Mouse (Mus musculus) MEL (cell line): Measurements from ENCODE around the gene Wwc2. TPM values are rescaled to one million over a fixed set of nuclear protein-coding genes. Genes with fewer than 3 reads are reported as not detected.

Experiments
- DNase-seq: peaks from one replicate; pipeline ENCODE4 v3.0.0; 2011; ENCODE audit warnings: low read depth, low spot score
- H3K27ac ChIP-seq: 2 replicates; pipeline ENCODE4 v1.5.1; 2012; ENCODE audit warnings: low read depth, mild to moderate bottlenecking, control low read depth, low read length, moderate library complexity; ENCODE audit not compliant: control insufficient read depth
- H3K27me3 ChIP-seq, 2 experiments: fragments of 150-350 bp in 1 of 2; sonication (generic) in 1 of 2; 2 replicates each; pipeline ENCODE4 v1.6.1; 2012; ENCODE audit warnings: low read length in 2 of 2, mild to moderate bottlenecking in 2 of 2, improper control_type of control experiment in 1 of 2, moderate library complexity in 1 of 2; ENCODE audit not compliant: insufficient read depth in 2 of 2, control insufficient read depth in 1 of 2
- H3K36me3 ChIP-seq, 2 experiments: 2 replicates each; pipeline ENCODE4 v1.6.1; 2012 to 2014; ENCODE audit warnings: low read length in 2 of 2, improper control_type of control experiment in 1 of 2, inconsistent platforms in 1 of 2, mild to moderate bottlenecking in 1 of 2; ENCODE audit not compliant: insufficient read depth in 2 of 2, control insufficient read depth in 1 of 2
- H3K4me1 ChIP-seq, 2 experiments: fragments of 150-350 bp in 1 of 2; sonication (generic) in 1 of 2; 2 replicates each; pipeline ENCODE4 v1.6.1; 2012; ENCODE audit warnings: low read length in 2 of 2, improper control_type of control experiment in 1 of 2, mild to moderate bottlenecking in 1 of 2; ENCODE audit not compliant: insufficient read depth in 2 of 2, control insufficient read depth in 1 of 2
- H3K4me3 ChIP-seq, 2 experiments: fragments of 150-350 bp in 1 of 2; sonication (generic) in 1 of 2; 2 replicates each; pipeline ENCODE4 v1.5.1; 2012; ENCODE audit warnings: low read depth in 2 of 2, low read length in 2 of 2, mild to moderate bottlenecking in 2 of 2, moderate library complexity in 2 of 2, control low read depth in 1 of 2, improper control_type of control experiment in 1 of 2; ENCODE audit not compliant: control insufficient read depth in 1 of 2, insufficient read depth in 1 of 2
- H3K79me2 ChIP-seq: 2 replicates; pipeline ENCODE4 v1.6.1; 2012; ENCODE audit warnings: mild to moderate bottlenecking, low read length, moderate library complexity; ENCODE audit not compliant: control insufficient read depth, poor library complexity, insufficient read depth
- H3K9ac ChIP-seq: 2 replicates; pipeline ENCODE4 v1.6.1; 2012; ENCODE audit warnings: low read depth, mild to moderate bottlenecking, control low read depth, low read length, moderate library complexity; ENCODE audit not compliant: control insufficient read depth, poor library complexity, severe bottlenecking
- H3K9me3 ChIP-seq: fragments of 150-350 bp; sonication (generic); replicated peaks from 2 replicates; pipeline ENCODE4 v1.6.1; 2012; ENCODE audit warnings: mild to moderate bottlenecking, low read length, improper control_type of control experiment, moderate library complexity; ENCODE audit not compliant: insufficient read depth
- BHLHE40 ChIP-seq: IDR thresholded peaks from 2 replicates; pipeline ENCODE4 v1.6.1; 2012; ENCODE audit warnings: low read depth, mild to moderate bottlenecking, inconsistent platforms, low read length, improper control_type of control experiment, borderline replicate concordance
- CHD1 ChIP-seq: IDR thresholded peaks from 2 replicates; pipeline ENCODE4 v1.6.1; 2012; ENCODE audit warnings: low read depth, mild to moderate bottlenecking, inconsistent platforms, low read length, improper control_type of control experiment
- CTCF ChIP-seq, 3 experiments: IDR thresholded peaks in 2 of 3; conservative IDR thresholded peaks in 1 of 3; 2 replicates each; pipeline ENCODE4 v1.5.1; 2011 to 2012; ENCODE audit warnings: low read length in 3 of 3, low read depth in 2 of 3, mild to moderate bottlenecking in 2 of 3, improper control_type of control experiment in 1 of 3, inconsistent platforms in 1 of 3, mixed read lengths in 1 of 3, moderate library complexity in 1 of 3; ENCODE audit not compliant: control insufficient read depth in 1 of 3, insufficient read depth in 1 of 3, poor library complexity in 1 of 3, severe bottlenecking in 1 of 3
- ELF1 ChIP-seq: IDR thresholded peaks from 2 replicates; pipeline ENCODE4 v1.6.1; 2014; ENCODE audit warnings: low read depth, mild to moderate bottlenecking, inconsistent platforms, low read length, improper control_type of control experiment, moderate library complexity
- HCFC1 ChIP-seq: IDR thresholded peaks from 2 replicates; pipeline ENCODE4 v1.6.1; 2012; ENCODE audit warnings: low read depth, mild to moderate bottlenecking, inconsistent platforms, low read length, improper control_type of control experiment, moderate library complexity
- MEF2A ChIP-seq: IDR thresholded peaks from 2 replicates; pipeline ENCODE4 v1.6.1; 2014; ENCODE audit warnings: low read depth, mild to moderate bottlenecking, inconsistent platforms, low read length, improper control_type of control experiment; ENCODE audit not compliant: poor library complexity, insufficient replicate concordance, severe bottlenecking; ENCODE audit errors: extremely low read depth
- NRF1 ChIP-seq: IDR thresholded peaks from 2 replicates; pipeline ENCODE4 v1.6.1; 2014; ENCODE audit warnings: low read depth, mild to moderate bottlenecking, inconsistent platforms, low read length, improper control_type of control experiment, moderate library complexity; ENCODE audit not compliant: poor library complexity, insufficient read depth, severe bottlenecking
- POLR2AphosphoS2 ChIP-seq: IDR thresholded peaks from 2 replicates; pipeline ENCODE4 v1.6.1; 2011; ENCODE audit warnings: low read length, improper control_type of control experiment
- POLR2AphosphoS5 ChIP-seq: IDR thresholded peaks from 2 replicates; pipeline ENCODE4 v1.6.1; 2012; ENCODE audit warnings: low read depth, borderline replicate concordance, mild to moderate bottlenecking, inconsistent platforms, low read length, moderate library complexity, mixed read lengths
- SIN3A ChIP-seq: IDR thresholded peaks from 2 replicates; pipeline ENCODE4 v1.6.1; 2012; ENCODE audit warnings: low read length, improper control_type of control experiment, inconsistent platforms
- SMC3 ChIP-seq: IDR thresholded peaks from 2 replicates; pipeline ENCODE4 v1.6.1; 2011; ENCODE audit warnings: low read depth, low read length, improper control_type of control experiment
- TCF12 ChIP-seq: IDR thresholded peaks from 2 replicates; pipeline ENCODE4 v1.6.1; 2014; ENCODE audit warnings: low read depth, mild to moderate bottlenecking, inconsistent platforms, low read length, improper control_type of control experiment, moderate library complexity
- ZNF384 ChIP-seq: IDR thresholded peaks from 2 replicates; pipeline ENCODE4 v1.6.1; 2012; ENCODE audit warnings: low read depth, mild to moderate bottlenecking, inconsistent platforms, low read length, improper control_type of control experiment
- polyA plus RNA-seq, 2 experiments: library from polyadenylated mRNA; stranded (reverse) in 1 of 2; unstranded in 1 of 2; fragments of >175 nt in 1 of 2; fragments of >200 nt in 1 of 2; gene quantifications; 2 replicates each; pipeline versions ENCODE4 v1.2.1 to v1.2.4; 2012; ENCODE audit warnings: low replicate concordance in 2 of 2, low read depth in 1 of 2; ENCODE audit not compliant: insufficient read length in 2 of 2, insufficient read depth in 1 of 2, missing spikeins in 1 of 2
- total RNA-seq: library from RNA; depleted of rRNA; stranded (reverse); fragments of 300-350 nt; gene quantifications from 2 replicates; pipeline ENCODE4 v1.2.3, GENCODE M21; 2012

Gene Wwc2
- total and polyA plus RNA-seq, 3 experiments: 7.5 to 14.8 TPM; not detected in 1

GRCm38 (mm10) chr8:47811221-47811620, 179.5 kb downstream of the Wwc2 start:
- Histone ChIP-seq H3K4me3 (no peak overlapping the region), H3K36me3 (no peaks in the 10 kb centered on the region), H3K79me2 (no peaks in the 10 kb centered on the region), H3K27ac (no peak overlapping the region), H3K9me3 (no peaks in the 10 kb centered on the region), H3K4me1 (no peaks in the 10 kb centered on the region), H3K27me3 (no peaks in the 10 kb centered on the region), H3K9ac (no peak overlapping the region)
- DNase-seq: no peak
- no peak for TF ChIP-seq CTCF (IDR thresholded peaks at IDR 0.05 in 2 of 3, conservative IDR thresholded peaks at IDR 0.05 in 1 of 3; ENCODE audit: control insufficient read depth in 1 of 3, insufficient read depth in 1 of 3, low read depth in 2 of 3, low read length in 3 of 3, poor library complexity in 1 of 3, severe bottlenecking in 1 of 3)

DNA sequence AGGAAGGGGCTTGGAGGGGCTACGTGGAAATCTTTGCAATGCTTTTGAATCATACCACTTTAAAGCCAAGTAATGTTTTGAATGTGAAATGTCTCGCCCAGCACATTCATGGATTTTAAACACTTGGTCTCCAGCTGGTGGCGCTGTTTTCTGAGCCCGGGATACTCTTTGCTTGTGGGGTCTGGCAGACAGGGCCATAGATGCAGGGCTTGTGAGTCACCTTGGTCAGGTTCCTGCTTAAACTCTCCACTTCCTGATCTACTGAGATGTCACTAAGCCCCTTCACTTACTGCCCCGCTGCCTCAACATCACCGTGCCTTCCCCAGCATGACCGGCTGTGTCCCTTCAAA, 180.1 kb downstream of the Wwc2 start:
- Histone ChIP-seq H3K4me1 (no peaks in the 10 kb centered on the region), H3K9ac (no peak overlapping the region), H3K4me3 (no peak overlapping the region), H3K79me2 (no peaks in the 10 kb centered on the region), H3K9me3 (no peaks in the 10 kb centered on the region), H3K27me3 (no peaks in the 10 kb centered on the region), H3K27ac (no peak overlapping the region), H3K36me3 (no peaks in the 10 kb centered on the region)
- DNase-seq: peak; percentile 11
- TF ChIP-seq SIN3A (no peak), HCFC1 (no peak), CTCF (IDR thresholded peaks at IDR 0.05 in 2 of 3, conservative IDR thresholded peaks at IDR 0.05 in 1 of 3; ENCODE audit: control insufficient read depth in 1 of 3, insufficient read depth in 1 of 3, low read depth in 2 of 3, low read length in 3 of 3, poor library complexity in 1 of 3, severe bottlenecking in 1 of 3) (peak in 2 of 3 experiments; percentile 33 to 34; a peak in 3 of 6 replicates), BHLHE40 (no peak), SMC3 (peak; percentile 26), POLR2AphosphoS2 (no peak), TCF12 (no peak), POLR2AphosphoS5 (no peak), MEF2A (no peak)

DNA sequence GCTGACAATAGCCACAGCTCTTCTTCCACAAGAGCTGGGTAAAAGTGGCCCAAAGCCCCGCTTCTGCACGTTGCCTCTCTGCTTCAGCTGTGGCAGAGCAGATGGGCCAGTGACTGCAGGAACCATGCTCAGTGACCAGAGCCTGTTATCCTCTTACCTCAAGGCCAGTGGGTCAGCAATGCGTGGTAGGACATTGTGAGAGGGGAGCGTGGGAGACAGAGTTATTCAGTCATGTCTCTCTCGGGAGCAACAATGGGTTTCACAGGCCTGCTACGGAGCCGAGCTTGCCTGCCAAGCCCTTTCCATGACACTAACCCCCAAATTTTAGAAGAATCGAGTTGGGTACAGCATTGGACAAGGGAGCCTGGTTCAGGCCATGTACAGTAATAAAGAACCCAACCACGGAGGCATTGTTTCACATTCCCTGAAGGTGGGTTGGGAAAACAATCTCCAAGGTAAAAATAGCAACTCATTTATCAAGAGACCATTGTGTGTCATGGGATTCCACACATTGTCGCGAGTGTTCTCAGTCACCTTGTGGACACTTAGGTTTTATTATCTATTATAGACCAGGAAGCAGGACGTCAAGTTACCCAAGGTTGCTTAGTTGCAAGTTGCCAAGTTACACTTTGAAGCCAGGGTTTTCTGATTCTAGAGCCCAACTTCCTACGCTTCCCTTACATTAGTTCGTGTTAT, 180.6 kb downstream of the Wwc2 start:
- Histone ChIP-seq H3K9ac (no peak overlapping the region), H3K27ac (no peak overlapping the region), H3K4me1 (no peaks in the 10 kb centered on the region), H3K27me3 (no peaks in the 10 kb centered on the region), H3K36me3 (no peaks in the 10 kb centered on the region), H3K4me3 (no peak overlapping the region), H3K9me3 (no peaks in the 10 kb centered on the region), H3K79me2 (no peaks in the 10 kb centered on the region)
- TF ChIP-seq NRF1 (no peak), HCFC1 (no peak), POLR2AphosphoS5 (no peak), ZNF384 (no peak), ELF1 (no peak), CHD1 (no peak)
- no peak for DNase-seq
